10 mouse cellular contexts compared by ENCODE assay signal in the genomic region with DNA sequence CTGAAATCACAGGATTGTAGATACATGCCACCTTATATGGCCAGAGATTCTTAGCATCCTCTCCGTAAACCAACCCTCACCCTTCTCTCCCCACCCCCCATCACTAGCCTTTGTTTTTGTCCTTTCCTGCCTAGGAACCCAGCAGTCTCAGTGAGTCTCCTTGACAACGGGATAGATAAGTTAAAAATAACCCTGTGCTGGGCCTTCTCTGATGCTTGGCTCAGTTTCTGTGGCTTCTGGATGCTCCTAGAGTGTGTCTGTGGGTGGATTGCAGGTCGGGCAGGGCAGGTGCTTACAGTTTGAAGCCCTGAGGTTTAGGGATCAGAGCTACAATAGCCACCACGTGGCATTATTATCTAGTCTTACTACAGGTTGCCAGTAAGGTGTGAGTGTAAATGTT. TPM values are rescaled to one million over a fixed set of nuclear protein-coding genes. Genes with fewer than 3 reads are reported as not detected.
DNase-seq lines count a peak whose midpoint lies in the region; ATAC-seq and TF ChIP-seq lines count a peak whose summit lies in the region.
"Had no signal": no experiment of that assay in that cellular context is flagged by ENCODE, and none has a peak within 500 bp of the region (broad histone marks: within the 10 kb centered on the region; RNA-seq: fewer than 3 reads in every experiment).

No protein-coding gene starts in this region.

- WGBS in hindbrain, embryonic 13.5 days: 24% methylated on average over 4 of the region's 4 CpGs
- WGBS in hindbrain, embryonic 11.5 days: 38% methylated on average over 4 of the region's 4 CpGs
- WGBS in forebrain, postnatal 0 days: 18% methylated on average over 4 of the region's 4 CpGs

- H3K9me3 ChIP-seq in hindbrain, embryonic 13.5 days: no peaks in the 10 kb centered on the region
- no peaks in the 10 kb centered on the region for H3K9me3 ChIP-seq in hindbrain, embryonic 11.5 days (ENCODE audit: control insufficient read depth, low read length)
- no peaks in the 10 kb centered on the region for H3K9me3 ChIP-seq in forebrain, postnatal 0 days (ENCODE audit: low read length)
- H3K9me3 ChIP-seq: liver, embryonic 13.5 days had no signal

- no peak for TF ChIP-seq CTCF in forebrain, postnatal 0 days (IDR thresholded peaks at IDR 0.05; ENCODE audit: low read depth)

- no peak overlapping the region for H3K4me3 ChIP-seq in hindbrain, embryonic 13.5 days
- no peak overlapping the region for H3K4me3 ChIP-seq in hindbrain, embryonic 11.5 days (ENCODE audit: low read depth, low read length)
- H3K4me3 ChIP-seq in forebrain, postnatal 0 days (ENCODE audit: low read depth, low read length): no peak overlapping the region
- H3K4me3 ChIP-seq: erythroblast, embryonic 14.5 days; liver, embryonic 13.5 days had no signal

- DNase-seq in hindbrain, embryonic 11.5 days (ENCODE audit: low spot score): no peak
- peak; percentile 64 for DNase-seq in forebrain, postnatal 0 days
- peak; percentile 80 for DNase-seq in layer of hippocampus, adult 9-11 months
- no peak for DNase-seq in lung, postnatal 25 days (ENCODE audit: low spot score)
- no peak for DNase-seq in gastrocnemius, postnatal 4 days (ENCODE audit: low spot score in 2 of 2)
- DNase-seq: liver, embryonic 13.5 days had no signal

- H3K4me1 ChIP-seq in hindbrain, embryonic 13.5 days (replicated peaks): peaks cover 27% of the 10 kb centered on the region
- H3K4me1 ChIP-seq in hindbrain, embryonic 11.5 days (replicated peaks; ENCODE audit: control insufficient read depth, insufficient read depth, low read length): 0 out of 2 replicates have a peak, but pooled peaks cover 2% of the 10 kb centered on the region
- H3K4me1 ChIP-seq in forebrain, postnatal 0 days (ENCODE audit: insufficient read depth): peaks cover 10% of the 10 kb centered on the region

- peak; percentile 30; the same call in 1 of the 2 replicates for ATAC-seq in hindbrain, embryonic 13.5 days (ENCODE audit: low FRiP score)
- ATAC-seq in hindbrain, embryonic 11.5 days (ENCODE audit: low FRiP score): no peak
- peak; percentile 66 for ATAC-seq in activated CD4-positive, CD25-positive, alpha-beta regulatory T cell, adult 4 months
- peak; percentile 89 for ATAC-seq in forebrain, postnatal 0 days
- ATAC-seq in erythroid progenitor cell, adult 5-6 weeks (replicated peaks; ENCODE audit: low FRiP score, poor library complexity, severe bottlenecking): no peak

- H3K36me3 ChIP-seq in hindbrain, embryonic 13.5 days: peaks cover 40% of the 10 kb centered on the region
- no peaks in the 10 kb centered on the region for H3K36me3 ChIP-seq in hindbrain, embryonic 11.5 days (ENCODE audit: control insufficient read depth, insufficient read depth, low read length)
- H3K36me3 ChIP-seq in forebrain, postnatal 0 days (ENCODE audit: insufficient read depth): peaks cover 36% of the 10 kb centered on the region

- peak overlapping the region; percentile 32; the same call in 1 of the 2 replicates for H3K27ac ChIP-seq in hindbrain, embryonic 13.5 days
- H3K27ac ChIP-seq in hindbrain, embryonic 11.5 days (ENCODE audit: low read depth, low read length): no peak overlapping the region
- H3K27ac ChIP-seq in forebrain, postnatal 0 days (ENCODE audit: low read depth, low read length): peak overlapping the region; percentile 81
- H3K27ac ChIP-seq: liver, embryonic 13.5 days had no signal

- no peaks in the 10 kb centered on the region for H3K27me3 ChIP-seq in hindbrain, embryonic 13.5 days
- H3K27me3 ChIP-seq in hindbrain, embryonic 11.5 days (ENCODE audit: control insufficient read depth, insufficient read depth, low read length): no peaks in the 10 kb centered on the region
- no peaks in the 10 kb centered on the region for H3K27me3 ChIP-seq in forebrain, postnatal 0 days (ENCODE audit: insufficient read depth, low read length)
- H3K27me3 ChIP-seq: liver, embryonic 13.5 days had no signal

- no peak overlapping the region for H3K4me2 ChIP-seq in hindbrain, embryonic 13.5 days
- no peak overlapping the region for H3K4me2 ChIP-seq in hindbrain, embryonic 11.5 days (replicated peaks; ENCODE audit: low read depth, low read length)
- H3K4me2 ChIP-seq in forebrain, postnatal 0 days (ENCODE audit: low read depth): no peak overlapping the region
- H3K4me2 ChIP-seq: liver, embryonic 13.5 days had no signal

- peak overlapping the region; percentile 35; the same call in 1 of the 2 replicates for H3K9ac ChIP-seq in hindbrain, embryonic 13.5 days
- no peak overlapping the region for H3K9ac ChIP-seq in hindbrain, embryonic 11.5 days (ENCODE audit: low read depth, low read length)
- H3K9ac ChIP-seq in forebrain, postnatal 0 days: no peak overlapping the region
- H3K9ac ChIP-seq: liver, embryonic 13.5 days had no signal

RNA-seq across cellular contexts. Expression of gene Cds2, which starts 29.1 kb away (rescaled TPM):
- 34.6 and 39.3 TPM in 2 replicates for polyA plus RNA-seq in hindbrain, embryonic 13.5 days (2015; fragmentation: Nextera tagmentation; extraction: Ambion mirVana)
- polyA plus RNA-seq in hindbrain, embryonic 11.5 days (2014; fragmentation: Nextera tagmentation; extraction: Ambion mirVana): 33.5 and 34.5 TPM in 2 replicates
- 10 to 100 TPM; 21.6 to 28.3 TPM for polyA plus RNA-seq in activated CD4-positive, CD25-positive, alpha-beta regulatory T cell, adult 4 months (2017; shearing (Covaris generic))
- 56.7 and 85.1 TPM in 2 replicates for total RNA-seq in forebrain, postnatal 0 days (2014; rRNA removed)
- 14.6 and 27.7 TPM in 2 replicates for polyA plus RNA-seq in forebrain, postnatal 0 days (2015; fragmentation: Nextera tagmentation; extraction: Ambion mirVana)
- 12.6 and 16.2 TPM in 2 replicates for total RNA-seq in erythroid progenitor cell, adult 5-6 weeks (2015; ENCODE audit: low replicate concordance)
- total RNA-seq in erythroid progenitor cell, adult 5-6 weeks (2017; ENCODE audit: low replicate concordance): 5.9 and 7.9 TPM in 2 replicates
- total RNA-seq in gastrocnemius, postnatal 4 days (2021): 10 to 100 TPM; 29.9 to 39.3 TPM

RNA-seq across cellular contexts. Expression of gene Pcna, which starts 39.0 kb away (rescaled TPM):
- polyA plus RNA-seq in hindbrain, embryonic 13.5 days (2015; fragmentation: Nextera tagmentation; extraction: Ambion mirVana): 115 and 119 TPM in 2 replicates
- polyA plus RNA-seq in hindbrain, embryonic 11.5 days (2014; fragmentation: Nextera tagmentation; extraction: Ambion mirVana): 314 and 333 TPM in 2 replicates
- polyA plus RNA-seq in activated CD4-positive, CD25-positive, alpha-beta regulatory T cell, adult 4 months (2017; shearing (Covaris generic)): 100 to 1,000 TPM; 185 to 199 TPM
- 141 and 151 TPM in 2 replicates for total RNA-seq in forebrain, postnatal 0 days (2014; rRNA removed)
- polyA plus RNA-seq in forebrain, postnatal 0 days (2015; fragmentation: Nextera tagmentation; extraction: Ambion mirVana): 124 and 136 TPM in 2 replicates
- 898 and 1,003 TPM in 2 replicates for total RNA-seq in erythroid progenitor cell, adult 5-6 weeks (2015; ENCODE audit: low replicate concordance)
- 562 and 723 TPM in 2 replicates for total RNA-seq in erythroid progenitor cell, adult 5-6 weeks (2017; ENCODE audit: low replicate concordance)
- 10 to 100 TPM; 91.8 to 92.0 TPM for total RNA-seq in gastrocnemius, postnatal 4 days (2021)

RNA-seq across cellular contexts. Expression of gene Tmem230, which starts 44.5 kb away (rescaled TPM):
- polyA plus RNA-seq in hindbrain, embryonic 13.5 days (2015; fragmentation: Nextera tagmentation; extraction: Ambion mirVana): 50.4 TPM in 2 replicates
- polyA plus RNA-seq in hindbrain, embryonic 11.5 days (2014; fragmentation: Nextera tagmentation; extraction: Ambion mirVana): 58.1 and 66.1 TPM in 2 replicates
- polyA plus RNA-seq in activated CD4-positive, CD25-positive, alpha-beta regulatory T cell, adult 4 months (2017; shearing (Covaris generic)): 10 to 100 TPM; 40.0 to 40.5 TPM
- total RNA-seq in forebrain, postnatal 0 days (2014; rRNA removed): 32.5 and 47.0 TPM in 2 replicates
- polyA plus RNA-seq in forebrain, postnatal 0 days (2015; fragmentation: Nextera tagmentation; extraction: Ambion mirVana): 37.3 and 47.1 TPM in 2 replicates
- 19.7 and 28.8 TPM in 2 replicates for total RNA-seq in erythroid progenitor cell, adult 5-6 weeks (2015; ENCODE audit: low replicate concordance)
- 10.1 and 11.7 TPM in 2 replicates for total RNA-seq in erythroid progenitor cell, adult 5-6 weeks (2017; ENCODE audit: low replicate concordance)
- total RNA-seq in gastrocnemius, postnatal 4 days (2021): 10 to 100 TPM; 23.0 to 25.1 TPM

Comparison
In these comparisons a context has a peak if more than half of its experiments do, and no peak if none do; other contexts are left out.
1. ATAC-seq: peak in hindbrain, embryonic 13.5 days (single experiment), activated CD4-positive, CD25-positive, alpha-beta regulatory T cell, adult 4 months (single experiment) and forebrain, postnatal 0 days (single experiment); none in hindbrain, embryonic 11.5 days (single experiment) and erythroid progenitor cell, adult 5-6 weeks (single experiment).
2. DNase-seq: peak in forebrain, postnatal 0 days (single experiment) and layer of hippocampus, adult 9-11 months (single experiment); none in hindbrain, embryonic 11.5 days (single experiment), lung, postnatal 25 days (single experiment) and gastrocnemius, postnatal 4 days (0 of 2).